Mouse (Mus musculus) right cerebral cortex, adult 18-20 months (tissue): ENCODE measurements around the gene Gm8024.
"Not testable (repeated sequence)": the region's sequence is repeated elsewhere in the genome, so short reads cannot be mapped to it uniquely, and the experiment has no call there.

Source experiments
- DNase-seq: peaks from one replicate; pipeline ENCODE4 v3.0.0; 2022; ENCODE audit warnings: mixed read lengths

The Gm8024 gene

DNA sequence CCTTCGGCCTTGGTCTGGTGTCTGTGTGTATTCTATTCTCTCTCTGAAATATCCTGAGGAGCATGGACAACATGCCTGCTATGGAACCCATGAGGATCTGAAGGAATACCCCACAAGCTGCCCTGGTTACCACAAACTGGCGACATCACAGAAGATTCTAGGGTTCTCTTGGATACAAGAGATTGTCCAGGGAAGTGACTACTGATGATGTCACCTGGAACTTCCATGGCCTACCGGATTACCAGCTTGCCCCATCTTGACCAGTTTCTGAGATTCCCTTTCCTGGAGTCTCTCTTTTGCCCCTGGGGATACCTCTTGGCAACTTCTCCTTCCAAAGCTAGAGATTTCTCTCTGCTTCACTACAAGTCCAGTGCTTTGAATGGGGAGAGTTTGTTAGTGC, at the start of gene Gm8024:
Gene Gm8024 (minus strand): TSS at position 101 of the 400 bp plus-strand sequence.
- DNase-seq, result not testable (repeated sequence)

DNA sequence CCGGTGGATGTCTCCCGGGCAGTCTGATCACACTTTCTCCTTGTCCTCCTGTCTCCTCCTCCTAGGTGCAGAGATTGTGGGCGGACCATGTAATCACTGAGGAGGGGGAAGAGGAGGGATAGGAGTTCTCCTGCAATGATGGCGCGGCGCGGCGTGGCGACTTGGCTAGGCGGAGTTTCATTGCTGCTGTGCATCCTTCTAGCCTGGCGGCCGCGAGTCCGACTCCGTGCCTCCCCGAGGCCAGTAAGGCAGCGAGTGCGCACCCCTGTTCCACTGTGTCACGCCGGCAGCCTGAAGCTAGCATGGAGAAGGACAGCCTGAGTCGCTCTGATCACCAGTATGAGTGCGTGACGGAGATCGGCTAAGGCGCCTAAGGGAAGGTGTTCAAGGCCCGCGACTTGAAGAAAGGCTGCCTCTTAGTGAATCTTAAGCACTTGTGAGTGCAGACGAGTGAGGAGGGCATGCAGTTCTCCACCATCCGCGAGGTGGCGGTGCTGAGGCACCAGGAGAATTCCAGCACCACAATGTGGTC, 19.2 kb upstream of the Gm8024 start:
- peak; percentile 64 for DNase-seq

GRCm38 (mm10) chr14:42542316-42543169, 18.5 kb upstream of the Gm8024 start:
- DNase-seq, result not testable (repeated sequence)

- not testable (repeated sequence) for DNase-seq
Measured at GRCm38 (mm10) chr14:42502249-42502648, 21.8 kb downstream of the Gm8024 start, which contains the start of gene Gm8020. Gene Gm8020, minus strand, starts transcription at chr14:42502349.
